Mouse (Mus musculus) heart, embryonic 16.5 days (tissue): ENCODE results near the gene Klf12. TPM values are rescaled to one million over a fixed set of nuclear protein-coding genes. Genes with fewer than 3 reads are reported as not detected.

ENCODE experiments used
- ATAC-seq: fragments of 200-750 bp; cut with Nextera tagmentation; replicated peaks from 2 replicates; pipeline ENCODE4 v1.8.0; 2017; ENCODE audit warnings: moderate number of reproducible peaks; ENCODE audit not compliant: insufficient read depth, low FRiP score; ENCODE audit errors: extremely low read depth
- H3K27ac ChIP-seq: fragments of 300-500 bp; sonication (generic); 2 replicates; pipeline ENCODE4 v1.5.1; 2014; ENCODE audit warnings: mild to moderate bottlenecking, low read length, control low read depth, moderate library complexity
- H3K27me3 ChIP-seq: fragments of 300-500 bp; sonication (generic); 2 replicates; pipeline ENCODE4 v1.6.1; 2014; ENCODE audit warnings: low read length, mixed read lengths; ENCODE audit not compliant: control insufficient read depth, insufficient read depth
- H3K36me3 ChIP-seq: fragments of 300-500 bp; sonication (generic); 2 replicates; pipeline ENCODE4 v1.6.1; 2014; ENCODE audit not compliant: control insufficient read depth, insufficient read depth
- H3K4me1 ChIP-seq: fragments of 300-500 bp; sonication (generic); 2 replicates; pipeline ENCODE4 v1.6.1; 2014; ENCODE audit warnings: low read length, mixed read lengths; ENCODE audit not compliant: control insufficient read depth, insufficient read depth
- H3K4me2 ChIP-seq: fragments of 300-500 bp; sonication (generic); 2 replicates; pipeline ENCODE4 v1.6.1; 2014; ENCODE audit warnings: low read depth, mild to moderate bottlenecking, control low read depth, low read length
- H3K4me3 ChIP-seq: fragments of 300-500 bp; sonication (generic); 2 replicates; pipeline ENCODE4 v1.5.1; 2014; ENCODE audit warnings: mild to moderate bottlenecking, control low read depth, low read length
- H3K9ac ChIP-seq: fragments of 300-500 bp; sonication (generic); 2 replicates; pipeline ENCODE4 v1.6.1; 2014; ENCODE audit warnings: low read length, control low read depth
- H3K9me3 ChIP-seq: fragments of 300-500 bp; sonication (generic); replicated peaks from 2 replicates; pipeline ENCODE4 v1.6.1; 2016; ENCODE audit warnings: low read length; ENCODE audit not compliant: control insufficient read depth
- WGBS: fragments of 180-500 bp; shearing (Covaris S2); extraction: QIAGEN DNeasy Blood & Tissue Kit; methylation state at CpG from one replicate; pipeline ENCODE4 v1.1.7; 2014; 5-methylcytosine and 5-hydroxymethylcytosine counted together
- polyA plus RNA-seq: library from polyadenylated mRNA; unstranded; fragments of >200 nt; fragmentation: Nextera tagmentation; extraction: Ambion mirVana; gene quantifications from 2 replicates; pipeline ENCODE4 v1.2.1, GENCODE M21; 2015

Klf12 gene
- polyA plus RNA-seq, 1 experiment from 2014 or later = 5.9 TPM

GRCm38 (mm10) chr14:100097208-100098189 is 187.0 kb downstream of the Klf12 start:
- WGBS = 77% methylated on average over 10 of the region's 10 CpGs
- Histone ChIP-seq H3K9ac (no peak overlapping the region), H3K4me3 (no peak overlapping the region), H3K27ac (no peak overlapping the region), H3K9me3 (no peaks in the 10 kb centered on the region), H3K36me3 (no peaks in the 10 kb centered on the region), H3K4me1 (no peaks in the 10 kb centered on the region), H3K4me2 (no peak overlapping the region), H3K27me3 (no peaks in the 10 kb centered on the region)
- no peak for ATAC-seq

- ATAC-seq = no peak
- no peak overlapping the region for H3K4me2 ChIP-seq
- WGBS = 72% methylated on average over 3 of the region's 3 CpGs
- no peaks in the 10 kb centered on the region for H3K36me3 ChIP-seq
- H3K27ac ChIP-seq = no peak overlapping the region
- H3K9me3 ChIP-seq = no peaks in the 10 kb centered on the region
- no peaks in the 10 kb centered on the region for H3K4me1 ChIP-seq
- H3K9ac ChIP-seq = no peak overlapping the region
- H3K4me3 ChIP-seq = no peak overlapping the region
- no peaks in the 10 kb centered on the region for H3K27me3 ChIP-seq
Measured at GRCm38 (mm10) chr14:100095730-100096129, 188.7 kb downstream of the Klf12 start.

GRCm38 (mm10) chr14:100090517-100090916 is 194.0 kb downstream of the Klf12 start:
- no peaks in the 10 kb centered on the region for H3K36me3 ChIP-seq
- no peak overlapping the region for H3K4me2 ChIP-seq
- H3K9ac ChIP-seq = no peak overlapping the region
- WGBS = 86% methylated on average over 1 of the region's 1 CpGs
- H3K4me1 ChIP-seq = no peaks in the 10 kb centered on the region
- no peak overlapping the region for H3K27ac ChIP-seq
- ATAC-seq = no peak
- H3K27me3 ChIP-seq = no peaks in the 10 kb centered on the region
- H3K4me3 ChIP-seq = no peak overlapping the region
- H3K9me3 ChIP-seq = no peaks in the 10 kb centered on the region

- no peak for ATAC-seq
- no peaks in the 10 kb centered on the region for H3K4me1 ChIP-seq
- no peaks in the 10 kb centered on the region for H3K36me3 ChIP-seq
- H3K9me3 ChIP-seq = no peaks in the 10 kb centered on the region
- 46% methylated on average over 4 of the region's 4 CpGs for WGBS
- H3K27ac ChIP-seq = no peak overlapping the region
- H3K27me3 ChIP-seq = no peaks in the 10 kb centered on the region
- no peak overlapping the region for H3K4me3 ChIP-seq
- H3K9ac ChIP-seq = no peak overlapping the region
- no peak overlapping the region for H3K4me2 ChIP-seq
Measured at GRCm38 (mm10) chr14:100079620-100080019, 204.9 kb downstream of the Klf12 start.

- WGBS = 67% methylated on average over 12 of the region's 12 CpGs
- Histone ChIP-seq H3K27ac (no peak overlapping the region), H3K4me3 (no peak overlapping the region), H3K36me3 (no peaks in the 10 kb centered on the region), H3K9ac (no peak overlapping the region), H3K9me3 (no peaks in the 10 kb centered on the region), H3K4me2 (no peak overlapping the region), H3K27me3 (no peaks in the 10 kb centered on the region), H3K4me1 (no peaks in the 10 kb centered on the region)
- no peak for ATAC-seq
Measured at GRCm38 (mm10) chr14:100072431-100073195, 211.9 kb downstream of the Klf12 start.

GRCm38 (mm10) chr14:100069543-100070090 is 214.9 kb downstream of the Klf12 start:
- Histone ChIP-seq H3K4me2 (no peak overlapping the region), H3K36me3 (no peaks in the 10 kb centered on the region), H3K4me1 (no peaks in the 10 kb centered on the region), H3K9ac (no peak overlapping the region), H3K9me3 (no peaks in the 10 kb centered on the region), H3K27me3 (no peaks in the 10 kb centered on the region), H3K4me3 (no peak overlapping the region), H3K27ac (no peak overlapping the region)
- ATAC-seq = no peak
- WGBS = 49% methylated on average over 2 of the region's 2 CpGs

GRCm38 (mm10) chr14:100068715-100069114 is 215.8 kb downstream of the Klf12 start:
- H3K4me1 ChIP-seq = no peaks in the 10 kb centered on the region
- no peaks in the 10 kb centered on the region for H3K36me3 ChIP-seq
- H3K4me2 ChIP-seq = no peak overlapping the region
- whole genome bisulfite sequencing = 51% methylated on average over 5 of the region's 5 CpGs
- H3K9ac ChIP-seq = no peak overlapping the region
- no peak for ATAC-seq
- H3K27me3 ChIP-seq = no peaks in the 10 kb centered on the region
- no peak overlapping the region for H3K4me3 ChIP-seq
- no peaks in the 10 kb centered on the region for H3K9me3 ChIP-seq
- no peak overlapping the region for H3K27ac ChIP-seq

- no peaks in the 10 kb centered on the region for H3K9me3 ChIP-seq
- no peak overlapping the region for H3K4me2 ChIP-seq
- H3K4me3 ChIP-seq = no peak overlapping the region
- peaks cover 4% of the 10 kb centered on the region; the same call in 1 of the 2 replicates for H3K36me3 ChIP-seq
- H3K4me1 ChIP-seq = no peaks in the 10 kb centered on the region
- H3K27ac ChIP-seq = no peak overlapping the region
- H3K27me3 ChIP-seq = no peaks in the 10 kb centered on the region
- no peak for ATAC-seq
- H3K9ac ChIP-seq = no peak overlapping the region
- 97% methylated on average over 1 of the region's 1 CpGs for WGBS
Measured at GRCm38 (mm10) chr14:100062516-100062915, 222.0 kb downstream of the Klf12 start.
